Mouse (Mus musculus): Measurements from ENCODE around the gene Anapc13. TPM values are rescaled to one million over a fixed set of nuclear protein-coding genes. Genes with fewer than 3 reads are reported as not detected.

Gene Anapc13
- polyA plus RNA-seq, 2 experiments: 177 to 191 TPM

- WGBS: 89% methylated on average over 6 of the region's 6 CpGs
- DNase-seq (ENCODE audit: low spot score) (no peak), ATAC-seq (ENCODE audit: low FRiP score, low read depth) (no peak)
- Histone ChIP-seq H3K4me3 (replicated peaks; ENCODE audit: low read length) (no peak overlapping the region), H3K9me3 (ENCODE audit: control insufficient read depth, low read length) (no peaks in the 10 kb centered on the region), H3K9ac (ENCODE audit: low read depth, low read length, severe bottlenecking) (no peak overlapping the region), H3K27me3 (ENCODE audit: control insufficient read depth, insufficient read depth, low read length) (no peaks in the 10 kb centered on the region), H3K27ac (replicated peaks; ENCODE audit: low read depth, low read length) (0 out of 2 replicates have a peak overlapping the region, but pooled peaks have one; percentile 28), H3K4me2 (replicated peaks; ENCODE audit: low read depth, low read length, severe bottlenecking) (no peak overlapping the region), H3K36me3 (ENCODE audit: control insufficient read depth, insufficient read depth, low read length) (peaks cover 10% of the 10 kb centered on the region; the same call in 1 of the 2 replicates), H3K4me1 (ENCODE audit: control insufficient read depth, insufficient read depth, low read length) (peaks cover 14% of the 10 kb centered on the region)
- no peak for TF ChIP-seq POLR2A (IDR thresholded peaks at IDR 0.05; ENCODE audit: borderline replicate concordance, extremely low read depth, insufficient read depth, insufficient read length)
These were observed 3.2 kb upstream of the Anapc13 start for GRCm38 (mm10) chr9:102622876-102623275.

GRCm38 (mm10) chr9:102623581-102623980 is 2.5 kb upstream of the Anapc13 start:
- WGBS: 90% methylated on average over 7 of the region's 7 CpGs
- H3K9ac ChIP-seq (ENCODE audit: low read depth, low read length, severe bottlenecking): no peak overlapping the region
- no peaks in the 10 kb centered on the region for H3K9me3 ChIP-seq (ENCODE audit: control insufficient read depth, low read length)
- H3K27ac ChIP-seq (replicated peaks; ENCODE audit: low read depth, low read length): no peak overlapping the region
- H3K36me3 ChIP-seq (ENCODE audit: control insufficient read depth, insufficient read depth, low read length): 0 out of 2 replicates have a peak, but pooled peaks cover 4% of the 10 kb centered on the region
- H3K4me2 ChIP-seq (replicated peaks; ENCODE audit: low read depth, low read length, severe bottlenecking): no peak overlapping the region
- no peak overlapping the region for H3K4me3 ChIP-seq (replicated peaks; ENCODE audit: low read length)
- H3K27me3 ChIP-seq (ENCODE audit: control insufficient read depth, insufficient read depth, low read length): no peaks in the 10 kb centered on the region
- ATAC-seq (ENCODE audit: low FRiP score, low read depth): no peak
- DNase-seq (ENCODE audit: low spot score): no peak
- H3K4me1 ChIP-seq (ENCODE audit: control insufficient read depth, insufficient read depth, low read length): peaks cover 14% of the 10 kb centered on the region
- no peak for TF ChIP-seq POLR2A (IDR thresholded peaks at IDR 0.05; ENCODE audit: borderline replicate concordance, extremely low read depth, insufficient read depth, insufficient read length)

GRCm38 (mm10) chr9:102625401-102625982 is 604 bp upstream of the Anapc13 start:
- Histone ChIP-seq H3K4me1 (ENCODE audit: control insufficient read depth, insufficient read depth, low read length) (peaks cover 14% of the 10 kb centered on the region), H3K27me3 (ENCODE audit: control insufficient read depth, insufficient read depth, low read length) (no peaks in the 10 kb centered on the region), H3K36me3 (ENCODE audit: control insufficient read depth, insufficient read depth, low read length) (peaks cover 5% of the 10 kb centered on the region; the same call in 1 of the 2 replicates), H3K27ac (replicated peaks; ENCODE audit: low read depth, low read length) (peak overlapping the region; percentile 96), H3K4me2 (replicated peaks; ENCODE audit: low read depth, low read length, severe bottlenecking) (peak overlapping the region; percentile 67), H3K9ac (ENCODE audit: low read depth, low read length, severe bottlenecking) (peak overlapping the region; percentile 98), H3K9me3 (ENCODE audit: control insufficient read depth, low read length) (no peaks in the 10 kb centered on the region), H3K4me3 (replicated peaks; ENCODE audit: low read length) (peak overlapping the region; percentile 95)
- TF ChIP-seq POLR2A (IDR thresholded peaks at IDR 0.05; ENCODE audit: borderline replicate concordance, extremely low read depth, insufficient read depth, insufficient read length): no peak
- DNase-seq (ENCODE audit: low spot score): peak; percentile 48
- 3% methylated on average over 17 of the region's 27 CpGs for WGBS
- ATAC-seq (ENCODE audit: low FRiP score, low read depth): peak; percentile 12; the same call in 1 of the 2 replicates

- Histone ChIP-seq H3K9ac (ENCODE audit: low read depth, low read length, severe bottlenecking) (peak overlapping the region; percentile 98), H3K4me3 (replicated peaks; ENCODE audit: low read length) (peak overlapping the region; percentile 95), H3K4me2 (replicated peaks; ENCODE audit: low read depth, low read length, severe bottlenecking) (peak overlapping the region; percentile 67), H3K4me1 (ENCODE audit: control insufficient read depth, insufficient read depth, low read length) (peaks cover 14% of the 10 kb centered on the region), H3K9me3 (ENCODE audit: control insufficient read depth, low read length) (no peaks in the 10 kb centered on the region), H3K36me3 (ENCODE audit: control insufficient read depth, insufficient read depth, low read length) (peaks cover 5% of the 10 kb centered on the region; the same call in 1 of the 2 replicates), H3K27me3 (ENCODE audit: control insufficient read depth, insufficient read depth, low read length) (no peaks in the 10 kb centered on the region), H3K27ac (replicated peaks; ENCODE audit: low read depth, low read length) (peak overlapping the region; percentile 96)
- ATAC-seq (ENCODE audit: low FRiP score, low read depth) (0 out of 2 replicates have a peak, but pooled peaks have one; percentile 1), DNase-seq (ENCODE audit: low spot score) (no peak)
- TF ChIP-seq POLR2A (IDR thresholded peaks at IDR 0.05; ENCODE audit: borderline replicate concordance, extremely low read depth, insufficient read depth, insufficient read length): no peak
- WGBS: under 1% methylated on average over 9 of the region's 9 CpGs
These were observed 736 bp downstream of the Anapc13 start for GRCm38 (mm10) chr9:102626839-102627225.

- no peaks in the 10 kb centered on the region for H3K27me3 ChIP-seq (ENCODE audit: control insufficient read depth, insufficient read depth, low read length)
- H3K9me3 ChIP-seq (ENCODE audit: control insufficient read depth, low read length): no peaks in the 10 kb centered on the region
- H3K36me3 ChIP-seq (ENCODE audit: control insufficient read depth, insufficient read depth, low read length): peaks cover 5% of the 10 kb centered on the region; the same call in 1 of the 2 replicates
- peak overlapping the region; percentile 67 for H3K4me2 ChIP-seq (replicated peaks; ENCODE audit: low read depth, low read length, severe bottlenecking)
- no peak for ATAC-seq (ENCODE audit: low FRiP score, low read depth)
- H3K4me1 ChIP-seq (ENCODE audit: control insufficient read depth, insufficient read depth, low read length): peaks cover 14% of the 10 kb centered on the region
- peak overlapping the region; percentile 96; the same call in 1 of the 2 replicates for H3K27ac ChIP-seq (replicated peaks; ENCODE audit: low read depth, low read length)
- 79% methylated on average over 7 of the region's 7 CpGs for WGBS
- peak overlapping the region; percentile 98 for H3K9ac ChIP-seq (ENCODE audit: low read depth, low read length, severe bottlenecking)
- DNase-seq (ENCODE audit: low spot score): no peak
- peak overlapping the region; percentile 95 for H3K4me3 ChIP-seq (replicated peaks; ENCODE audit: low read length)
- TF ChIP-seq POLR2A (IDR thresholded peaks at IDR 0.05; ENCODE audit: borderline replicate concordance, extremely low read depth, insufficient read depth, insufficient read length): no peak
These were observed 1.3 kb downstream of the Anapc13 start for GRCm38 (mm10) chr9:102627442-102627841.

All from limb, embryonic 14.5 days (tissue).